Mouse (Mus musculus) thymus, postnatal 36 days (tissue): ENCODE data around the gene Scn2a.
"Not testable (repeated sequence)": the region's sequence is repeated elsewhere in the genome, so short reads cannot be mapped to it uniquely, and the experiment has no call there.

Source experiments
- DNase-seq, 2 experiments: peaks; one replicate each; pipeline ENCODE4 v3.0.0; 2022; ENCODE audit warnings: mixed read lengths in 2 of 2

Scn2a gene

DNA sequence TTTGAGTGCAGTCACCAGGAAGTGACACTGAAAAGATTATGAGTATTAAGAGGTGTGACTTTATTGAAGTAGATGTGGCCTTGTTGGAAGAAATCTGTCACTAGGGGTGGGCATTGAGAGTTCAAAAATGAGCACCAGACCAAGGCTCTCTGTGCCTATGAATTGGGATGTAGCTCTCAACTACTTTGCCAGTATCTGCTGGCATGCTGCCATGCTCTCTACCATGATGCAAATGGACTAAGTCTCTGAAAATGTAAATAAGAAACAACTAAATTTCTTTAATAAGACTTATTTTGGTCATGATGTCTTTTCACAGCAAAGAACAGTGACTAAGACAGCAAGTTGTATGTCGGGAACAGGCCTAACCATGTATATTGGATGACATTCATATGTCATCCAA is 79.7 kb downstream of the Scn2a start:
- no peak for DNase-seq

DNA sequence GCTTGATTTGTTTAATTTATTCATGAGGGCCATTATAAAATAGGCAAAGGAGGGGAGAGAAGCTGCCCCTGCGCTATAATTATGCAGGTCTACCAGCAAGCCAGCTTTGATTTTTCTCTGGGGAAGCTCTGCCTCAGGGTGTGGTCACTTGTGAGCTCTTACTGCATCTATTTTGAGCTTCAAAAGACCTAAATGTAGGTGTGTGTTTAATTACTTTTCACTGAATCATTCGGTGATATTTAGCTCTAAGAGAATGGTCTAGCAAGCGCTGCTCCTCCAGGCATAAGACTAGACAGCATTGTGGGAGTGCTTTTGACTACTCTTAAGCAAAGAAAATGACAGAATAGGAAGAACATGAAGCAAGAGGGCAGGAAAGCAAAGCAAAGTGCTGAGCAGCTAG is 80.6 kb downstream of the Scn2a start:
- DNase-seq: no peak

DNA sequence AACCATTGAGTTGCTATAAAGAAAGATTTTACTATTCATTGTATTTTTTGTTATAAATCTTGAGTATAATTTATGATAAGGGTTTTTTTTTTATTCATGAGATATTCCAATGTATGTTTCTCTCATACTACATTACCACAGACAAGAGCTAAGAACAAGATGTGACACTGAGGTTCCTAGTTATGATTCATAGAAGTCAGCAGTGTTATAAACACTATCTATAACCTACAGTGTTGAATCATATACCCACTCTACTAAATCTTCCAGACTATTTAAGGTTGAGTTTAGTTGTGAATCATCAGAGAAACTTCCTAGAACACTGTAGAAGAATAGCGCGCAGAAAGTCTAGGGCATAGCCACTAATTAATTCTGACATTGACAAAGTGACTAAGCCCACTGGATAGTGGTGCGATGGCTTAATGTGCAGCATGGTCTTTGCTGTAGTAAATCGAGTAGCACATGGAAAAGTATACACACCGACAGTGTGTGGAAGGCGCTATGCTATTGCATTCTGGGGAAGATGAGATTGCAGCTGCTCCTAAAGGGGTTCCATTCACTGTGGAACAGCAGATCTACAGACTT is 101.7 kb downstream of the Scn2a start:
- no peak for DNase-seq

DNA sequence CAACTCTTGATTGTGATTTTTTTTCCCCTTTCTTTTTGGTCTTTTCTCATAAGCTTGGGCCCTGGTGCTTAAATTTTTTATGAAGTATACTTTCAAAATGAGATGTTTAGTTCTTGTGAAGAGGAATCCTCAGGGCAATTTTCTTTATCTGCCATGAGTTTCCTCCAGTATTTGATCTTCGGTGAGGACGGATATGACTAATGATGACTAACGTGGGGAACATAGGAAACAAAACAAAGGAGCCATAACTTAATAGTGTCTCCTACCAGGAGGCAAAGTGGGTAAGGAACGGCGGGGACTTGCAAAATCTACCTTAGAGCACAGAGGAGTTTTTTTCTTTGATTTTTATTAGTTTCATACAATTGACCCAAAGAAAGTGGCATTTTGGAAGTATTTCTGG is 124.8 kb downstream of the Scn2a start:
- DNase-seq: no peak

DNA sequence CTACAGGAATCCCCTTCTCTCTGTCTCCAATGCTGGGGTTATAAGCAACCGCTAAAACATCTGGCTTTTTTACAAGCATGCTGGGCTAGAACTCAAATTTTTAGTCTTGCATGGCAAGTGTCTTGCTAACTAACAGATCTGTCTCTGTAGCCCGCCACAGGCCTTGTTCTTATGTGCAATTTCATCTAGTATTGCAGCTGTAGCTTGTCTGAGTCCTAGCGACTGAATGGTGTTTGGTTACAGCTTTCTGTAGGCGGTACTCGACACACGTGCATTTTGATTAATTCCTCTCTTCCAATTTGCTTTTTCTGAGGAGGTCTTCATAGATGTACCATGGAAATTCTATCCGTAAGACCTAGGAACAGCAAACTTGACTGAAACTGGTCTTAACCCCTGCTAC is 161.9 kb downstream of the Scn2a start:
- DNase-seq: no peak

DNA sequence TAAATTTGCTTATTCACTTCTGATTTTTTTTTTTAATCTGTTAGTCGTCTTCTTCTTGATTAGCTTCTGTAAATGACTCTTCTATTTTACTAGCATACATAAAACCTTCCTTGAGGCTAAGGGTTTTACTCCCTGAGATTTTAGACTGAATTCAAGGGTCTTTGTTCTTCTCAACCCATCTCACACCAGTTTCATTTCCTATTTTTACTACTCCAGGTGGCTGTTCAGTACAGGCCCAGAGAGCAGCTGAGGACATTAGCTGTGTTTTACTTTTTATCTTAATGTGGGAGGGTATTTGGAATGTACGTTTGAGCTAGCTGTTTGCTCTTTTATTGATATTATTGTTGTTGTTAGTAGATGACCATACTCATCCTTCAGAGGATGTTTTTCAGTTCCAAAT is 162.8 kb downstream of the Scn2a start:
- no peak for DNase-seq

DNA sequence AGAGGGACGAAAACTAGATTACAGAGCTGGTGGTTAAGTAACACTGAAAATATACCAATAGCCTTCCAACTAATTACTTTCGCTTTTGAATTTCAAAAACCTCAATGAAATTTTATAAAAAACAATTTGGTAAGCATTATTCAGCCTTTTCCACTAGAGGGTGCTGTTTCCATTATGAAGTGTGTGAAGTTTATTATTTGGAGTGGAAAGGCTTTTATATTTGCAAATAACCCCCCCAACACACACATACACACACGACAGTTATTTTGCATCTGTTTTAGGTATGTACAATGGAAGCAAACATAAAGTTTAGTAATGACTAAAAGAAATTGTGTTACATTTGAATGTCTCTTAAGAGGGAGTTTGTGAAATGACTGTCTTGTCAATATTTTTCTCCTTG is 171.9 kb downstream of the Scn2a start:
- no peak for DNase-seq

DNA sequence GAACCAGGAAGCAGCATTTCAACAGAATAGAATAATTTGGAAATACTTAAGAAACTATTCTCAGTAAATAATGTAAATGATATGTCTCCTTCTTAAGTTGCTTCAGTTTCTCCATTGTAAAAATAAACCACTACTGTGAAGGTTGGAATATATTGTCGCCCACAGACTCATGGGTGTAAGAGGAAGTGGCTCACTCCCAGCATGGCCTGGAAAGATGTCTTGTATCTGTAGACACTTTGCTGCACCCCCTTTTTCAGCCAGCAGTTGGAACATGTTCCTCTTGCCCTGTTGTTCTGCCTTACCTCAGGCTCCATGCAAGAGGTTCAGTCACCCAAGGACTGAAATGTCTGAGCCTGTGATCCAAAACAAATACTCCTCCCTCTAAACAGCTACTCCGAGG is 173.0 kb downstream of the Scn2a start:
- DNase-seq: no peak

DNA sequence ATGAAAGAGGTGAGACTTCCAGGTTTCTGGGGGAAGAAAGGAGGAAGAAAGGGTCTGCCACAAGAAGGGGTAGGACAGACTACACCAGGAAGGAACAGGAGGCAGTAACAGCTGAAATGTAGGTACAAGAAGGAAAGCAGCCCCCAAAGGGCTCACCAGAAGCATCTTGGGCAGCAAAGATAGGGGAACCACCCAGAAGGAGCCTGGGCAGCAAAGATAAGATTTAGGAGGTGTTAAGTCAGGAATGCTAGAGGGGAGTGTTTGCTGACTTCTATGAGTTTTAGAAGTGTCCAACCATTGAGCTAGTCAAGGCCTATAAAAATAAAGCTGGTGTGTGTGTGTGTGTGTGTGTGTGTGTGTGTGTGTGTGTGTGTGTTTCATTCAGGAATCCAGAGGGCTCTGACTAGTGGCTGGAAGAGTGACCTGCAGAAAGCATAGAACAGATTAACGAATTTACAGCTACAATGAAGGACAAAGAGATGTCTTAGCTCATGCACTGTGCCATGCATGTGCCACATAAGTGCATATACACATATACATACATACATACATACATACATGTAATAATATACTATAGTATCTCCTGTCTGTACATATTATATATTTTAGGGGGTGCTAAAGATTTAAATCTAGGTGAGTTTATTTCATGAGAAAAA is 180.6 kb downstream of the Scn2a start:
- no peak for DNase-seq

DNA sequence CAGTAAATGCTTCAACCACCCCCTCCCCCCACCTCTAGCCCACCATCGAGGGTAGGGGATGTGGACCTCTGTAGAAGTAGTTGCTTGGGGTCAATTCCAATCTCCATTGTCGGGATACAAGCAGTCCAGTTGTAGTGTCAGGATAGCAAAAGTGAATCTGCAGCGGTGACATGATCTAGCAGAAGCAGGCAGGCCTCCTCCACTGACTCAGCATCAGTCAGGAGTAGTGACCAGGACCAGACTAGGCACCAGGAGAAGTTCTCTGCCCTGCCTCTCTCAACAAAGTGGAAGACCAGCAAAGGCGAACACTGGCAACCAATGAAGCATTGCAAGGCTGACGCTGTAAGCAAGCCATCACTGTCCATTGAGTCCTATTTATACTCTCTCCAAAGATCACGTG is 186.0 kb downstream of the Scn2a start:
- DNase-seq: no peak

DNA sequence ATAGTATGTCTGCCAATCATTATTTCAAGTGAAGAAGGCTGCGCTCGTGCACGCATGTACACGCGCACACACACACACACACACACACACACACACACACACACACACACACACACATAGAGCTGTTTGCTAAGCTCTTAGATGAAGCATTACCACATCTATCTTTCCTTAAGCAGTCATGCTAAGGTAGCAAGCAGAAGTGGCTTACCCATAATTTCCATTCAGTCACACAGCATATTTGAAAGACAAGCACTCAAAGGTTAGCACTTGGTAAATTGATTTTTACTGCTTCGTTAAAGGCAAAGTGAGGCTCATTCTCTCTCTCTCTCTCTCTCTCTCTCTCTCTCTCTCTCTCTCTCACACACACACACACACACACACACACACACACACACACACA is 190.6 kb downstream of the Scn2a start:
- not testable (repeated sequence) for DNase-seq
